Mouse (Mus musculus) hindbrain, embryonic 15.5 days (tissue): ENCODE measurements at regions not wholly inside any gene's neighbourhood (a gene's known extent, or its start where the extent isn't known, plus 50 kb on each side); places are given as distances from the start of the nearest gene placed in this dataset.
A peak's percentile ranks its signal among the peaks of the same experiment; 100 is the strongest.

Source experiments
- ATAC-seq: fragments of 200-750 bp; cut with Nextera tagmentation; 2 replicates; pipeline ENCODE4 v1.8.0; 2017; ENCODE audit warnings: low read depth, moderate number of reproducible peaks, moderate TSS enrichment; ENCODE audit not compliant: low FRiP score
- H3K27ac ChIP-seq: fragments of 300-500 bp; sonication (generic); replicated peaks from 2 replicates; pipeline ENCODE4 v1.5.1; 2015; ENCODE audit warnings: mild to moderate bottlenecking, inconsistent platforms
- H3K27me3 ChIP-seq: fragments of 300-500 bp; sonication (generic); 2 replicates; pipeline ENCODE4 v1.6.1; 2015; ENCODE audit warnings: control low read depth, inconsistent platforms
- H3K36me3 ChIP-seq: fragments of 300-500 bp; sonication (generic); 2 replicates; pipeline ENCODE4 v1.6.1; 2015; ENCODE audit warnings: control low read depth, inconsistent platforms
- H3K4me1 ChIP-seq: fragments of 300-500 bp; sonication (generic); replicated peaks from 2 replicates; pipeline ENCODE4 v1.6.1; 2015; ENCODE audit warnings: control low read depth, inconsistent platforms
- H3K4me2 ChIP-seq: fragments of 300-500 bp; sonication (generic); 2 replicates; pipeline ENCODE4 v1.6.1; 2015; ENCODE audit warnings: moderate library complexity, mild to moderate bottlenecking, inconsistent platforms
- H3K4me3 ChIP-seq: fragments of 300-500 bp; sonication (generic); 2 replicates; pipeline ENCODE4 v1.5.1; 2015; ENCODE audit warnings: mild to moderate bottlenecking, inconsistent platforms
- H3K9ac ChIP-seq: fragments of 300-500 bp; sonication (generic); 2 replicates; pipeline ENCODE4 v1.6.1; 2015; ENCODE audit warnings: inconsistent platforms
- H3K9me3 ChIP-seq: fragments of 300-500 bp; sonication (generic); 2 replicates; pipeline ENCODE4 v1.6.1; 2016; ENCODE audit warnings: control low read depth, inconsistent platforms
- WGBS: fragments of 180-500 bp; shearing (Covaris S2); methylation state at CpG from one replicate; pipeline ENCODE4 v1.1.7; 2015; 5-methylcytosine and 5-hydroxymethylcytosine counted together

GRCm38 (mm10) chr2:21267149-21267761, 61.7 kb downstream of the Thnsl1 start:
- ATAC-seq: no peak
- Histone ChIP-seq H3K9me3 (no peaks in the 10 kb centered on the region), H3K27ac (peak overlapping the region; percentile 30; the same call in 1 of the 2 replicates), H3K4me1 (peaks cover 5% of the 10 kb centered on the region), H3K4me3 (0 out of 2 replicates have a peak overlapping the region, but pooled peaks have one; percentile 6), H3K9ac (no peak overlapping the region), H3K36me3 (no peaks in the 10 kb centered on the region), H3K27me3 (no peaks in the 10 kb centered on the region), H3K4me2 (peak overlapping the region; percentile 41)
- WGBS: 13% methylated on average over 6 of the region's 6 CpGs

GRCm38 (mm10) chr2:21269989-21270846, 64.7 kb downstream of the Thnsl1 start:
- peak overlapping the region; percentile 44 for H3K27ac ChIP-seq
- WGBS: 57% methylated on average over 12 of the region's 12 CpGs
- H3K9me3 ChIP-seq: no peaks in the 10 kb centered on the region
- H3K9ac ChIP-seq: no peak overlapping the region
- no peaks in the 10 kb centered on the region for H3K27me3 ChIP-seq
- peaks cover 5% of the 10 kb centered on the region for H3K4me1 ChIP-seq
- no peaks in the 10 kb centered on the region for H3K36me3 ChIP-seq
- peak; percentile 91 for ATAC-seq
- no peak overlapping the region for H3K4me3 ChIP-seq
- no peak overlapping the region for H3K4me2 ChIP-seq

GRCm38 (mm10) chr2:21273416-21273815, 67.9 kb downstream of the Thnsl1 start:
- H3K9ac ChIP-seq: no peak overlapping the region
- H3K36me3 ChIP-seq: no peaks in the 10 kb centered on the region
- no peak overlapping the region for H3K27ac ChIP-seq
- H3K9me3 ChIP-seq: no peaks in the 10 kb centered on the region
- ATAC-seq: no peak
- no peak overlapping the region for H3K4me2 ChIP-seq
- H3K4me3 ChIP-seq: no peak overlapping the region
- H3K27me3 ChIP-seq: no peaks in the 10 kb centered on the region
- WGBS: 68% methylated on average over 4 of the region's 4 CpGs
- no peaks in the 10 kb centered on the region for H3K4me1 ChIP-seq

GRCm38 (mm10) chr2:21275315-21275714, 69.8 kb downstream of the Thnsl1 start:
- WGBS: 51% methylated on average over 4 of the region's 4 CpGs
- Histone ChIP-seq H3K4me3 (no peak overlapping the region), H3K9me3 (no peaks in the 10 kb centered on the region), H3K27me3 (no peaks in the 10 kb centered on the region), H3K9ac (no peak overlapping the region), H3K4me2 (no peak overlapping the region), H3K4me1 (no peaks in the 10 kb centered on the region), H3K36me3 (no peaks in the 10 kb centered on the region), H3K27ac (no peak overlapping the region)
- ATAC-seq: no peak

GRCm38 (mm10) chr2:21280794-21281420, 75.4 kb downstream of the Thnsl1 start:
- Histone ChIP-seq H3K4me2 (no peak overlapping the region), H3K27ac (no peak overlapping the region), H3K27me3 (no peaks in the 10 kb centered on the region), H3K36me3 (no peaks in the 10 kb centered on the region), H3K4me1 (peaks cover 13% of the 10 kb centered on the region), H3K9me3 (no peaks in the 10 kb centered on the region), H3K9ac (no peak overlapping the region), H3K4me3 (no peak overlapping the region)
- peak; percentile 89 for ATAC-seq
- 30% methylated on average over 9 of the region's 9 CpGs for WGBS

GRCm38 (mm10) chr2:21282505-21283200, 77.1 kb downstream of the Thnsl1 start:
- no peak overlapping the region for H3K4me3 ChIP-seq
- no peak overlapping the region for H3K9ac ChIP-seq
- H3K36me3 ChIP-seq: no peaks in the 10 kb centered on the region
- peak; percentile 76 for ATAC-seq
- H3K4me1 ChIP-seq: peaks cover 13% of the 10 kb centered on the region
- no peak overlapping the region for H3K4me2 ChIP-seq
- 0 out of 2 replicates have a peak overlapping the region, but pooled peaks have one; percentile 34 for H3K27ac ChIP-seq
- WGBS: 63% methylated on average over 14 of the region's 14 CpGs
- H3K9me3 ChIP-seq: no peaks in the 10 kb centered on the region
- H3K27me3 ChIP-seq: no peaks in the 10 kb centered on the region

GRCm38 (mm10) chr2:21284881-21285280, 79.4 kb downstream of the Thnsl1 start:
- WGBS: 94% methylated on average over 3 of the region's 3 CpGs
- Histone ChIP-seq H3K27ac (no peak overlapping the region), H3K9ac (no peak overlapping the region), H3K27me3 (no peaks in the 10 kb centered on the region), H3K9me3 (no peaks in the 10 kb centered on the region), H3K36me3 (no peaks in the 10 kb centered on the region), H3K4me3 (no peak overlapping the region), H3K4me1 (peaks cover 13% of the 10 kb centered on the region), H3K4me2 (no peak overlapping the region)
- ATAC-seq: no peak

- 83% methylated on average over 13 of the region's 13 CpGs for WGBS
- H3K36me3 ChIP-seq: no peaks in the 10 kb centered on the region
- no peak overlapping the region for H3K4me2 ChIP-seq
- H3K27me3 ChIP-seq: no peaks in the 10 kb centered on the region
- H3K9ac ChIP-seq: no peak overlapping the region
- H3K4me3 ChIP-seq: no peak overlapping the region
- H3K27ac ChIP-seq: no peak overlapping the region
- no peak for ATAC-seq
- no peaks in the 10 kb centered on the region for H3K9me3 ChIP-seq
- H3K4me1 ChIP-seq: peaks cover 10% of the 10 kb centered on the region
These were observed 79.6 kb upstream of the Gpr158 start for GRCm38 (mm10) chr2:21287786-21288185.

- H3K9me3 ChIP-seq: no peaks in the 10 kb centered on the region
- H3K4me1 ChIP-seq: peaks cover 13% of the 10 kb centered on the region
- peak; percentile 93 for ATAC-seq
- peak overlapping the region; percentile 61 for H3K27ac ChIP-seq
- H3K36me3 ChIP-seq: no peaks in the 10 kb centered on the region
- H3K27me3 ChIP-seq: no peaks in the 10 kb centered on the region
- H3K4me3 ChIP-seq: no peak overlapping the region
- 20% methylated on average over 2 of the region's 2 CpGs for WGBS
- no peak overlapping the region for H3K4me2 ChIP-seq
- no peak overlapping the region for H3K9ac ChIP-seq
These were observed 74.6 kb upstream of the Gpr158 start for GRCm38 (mm10) chr2:21292669-21293151.

GRCm38 (mm10) chr2:21294002-21294401, 73.3 kb upstream of the Gpr158 start:
- no peak overlapping the region for H3K27ac ChIP-seq
- ATAC-seq: no peak
- peaks cover 13% of the 10 kb centered on the region for H3K4me1 ChIP-seq
- 61% methylated on average over 2 of the region's 2 CpGs for WGBS
- H3K27me3 ChIP-seq: no peaks in the 10 kb centered on the region
- H3K36me3 ChIP-seq: no peaks in the 10 kb centered on the region
- H3K9me3 ChIP-seq: no peaks in the 10 kb centered on the region
- no peak overlapping the region for H3K9ac ChIP-seq
- no peak overlapping the region for H3K4me3 ChIP-seq
- H3K4me2 ChIP-seq: no peak overlapping the region

- 82% methylated on average over 5 of the region's 5 CpGs for WGBS
- Histone ChIP-seq H3K9me3 (no peaks in the 10 kb centered on the region), H3K27ac (no peak overlapping the region), H3K4me3 (no peak overlapping the region), H3K4me2 (no peak overlapping the region), H3K36me3 (no peaks in the 10 kb centered on the region), H3K27me3 (no peaks in the 10 kb centered on the region), H3K4me1 (no peaks in the 10 kb centered on the region), H3K9ac (no peak overlapping the region)
- no peak for ATAC-seq
These were observed 67.7 kb upstream of the Gpr158 start for GRCm38 (mm10) chr2:21299681-21300080.
